Mouse (Mus musculus) E14TG2a.4 (cell line): ENCODE measurements around the gene Tmem126a.

Source experiments
- CTCF ChIP-seq: conservative IDR thresholded peaks from 2 replicates; pipeline ENCODE4 v1.5.1; 2014; ENCODE audit warnings: low read length
- NANOG ChIP-seq: IDR thresholded peaks from 2 replicates; pipeline ENCODE4 v1.6.1; 2014; ENCODE audit warnings: borderline replicate concordance, low read length, mixed read lengths

DNA sequence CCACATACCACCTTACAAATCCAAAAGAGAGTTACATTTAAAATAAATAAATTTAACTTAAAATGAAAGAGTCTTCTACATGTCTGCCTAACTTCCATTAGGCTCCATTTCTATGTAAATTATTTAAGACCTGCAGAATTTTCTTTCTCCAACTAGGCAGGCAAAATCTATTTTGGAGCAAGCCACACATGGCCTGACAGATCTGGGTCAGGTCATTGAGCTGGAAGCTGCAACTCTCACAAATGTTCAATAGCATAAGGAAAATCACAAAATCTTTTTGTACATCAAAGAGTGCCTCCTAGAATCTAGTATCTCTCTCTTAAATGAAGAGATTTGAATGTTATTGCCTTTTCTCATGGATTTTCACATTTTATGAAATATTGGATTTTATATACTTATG is 24.8 kb downstream of the Tmem126a start:
- TF ChIP-seq CTCF = no peak
- TF ChIP-seq NANOG = no peak
